Mouse (Mus musculus) neural tube, embryonic 10.5 days (tissue): ENCODE data around the gene Brox.

Source experiments
- DNase-seq: peaks from one replicate; pipeline ENCODE4 v3.0.0-alpha.2; 2017; ENCODE audit warnings: low spot score; ENCODE audit errors: extremely low spot score

Brox gene

GRCm38 (mm10) chr1:183272867-183273818 is 23.9 kb downstream of the Brox start:
- DNase-seq: no peak

GRCm38 (mm10) chr1:183267666-183268065 is 29.4 kb downstream of the Brox start:
- DNase-seq: no peak

GRCm38 (mm10) chr1:183265921-183266467 is 31.1 kb downstream of the Brox start:
- DNase-seq: no peak

GRCm38 (mm10) chr1:183264145-183265008 is 32.7 kb downstream of the Brox start:
- no peak for DNase-seq

GRCm38 (mm10) chr1:183252574-183252973 is 44.5 kb downstream of the Brox start:
- DNase-seq: no peak

GRCm38 (mm10) chr1:183251818-183252217 is 45.3 kb downstream of the Brox start:
- no peak for DNase-seq

GRCm38 (mm10) chr1:183250612-183251011 is 46.5 kb downstream of the Brox start:
- DNase-seq: no peak

- DNase-seq: no peak
Measured at GRCm38 (mm10) chr1:183248144-183248543, 48.9 kb downstream of the Brox start.

GRCm38 (mm10) chr1:183243293-183243692 is 53.8 kb downstream of the Brox start:
- no peak for DNase-seq

GRCm38 (mm10) chr1:183237901-183238300 is 59.2 kb downstream of the Brox start:
- DNase-seq: no peak

- no peak for DNase-seq
Measured at GRCm38 (mm10) chr1:183236460-183236859, 60.6 kb downstream of the Brox start.

- DNase-seq: no peak
Measured at GRCm38 (mm10) chr1:183233679-183234174, 63.3 kb downstream of the Brox start.

- DNase-seq: no peak
Measured at GRCm38 (mm10) chr1:183232985-183233678, 63.9 kb downstream of the Brox start.

GRCm38 (mm10) chr1:183227469-183227868 is 69.6 kb downstream of the Brox start:
- no peak for DNase-seq
